Mouse (Mus musculus) frontal cortex, adult (tissue): Measurements from ENCODE around the gene Hdhd3.
A peak's percentile ranks its signal among the peaks of the same experiment; 100 is the strongest.

Experiments used
- ATAC-seq: cut with Nextera tagmentation; 2 replicates; pipeline ENCODE4 v1.9.2; 2017; ENCODE audit warnings: mild to moderate bottlenecking, moderate library complexity, mixed read lengths; ENCODE audit not compliant: low TSS enrichment

Hdhd3 gene

DNA sequence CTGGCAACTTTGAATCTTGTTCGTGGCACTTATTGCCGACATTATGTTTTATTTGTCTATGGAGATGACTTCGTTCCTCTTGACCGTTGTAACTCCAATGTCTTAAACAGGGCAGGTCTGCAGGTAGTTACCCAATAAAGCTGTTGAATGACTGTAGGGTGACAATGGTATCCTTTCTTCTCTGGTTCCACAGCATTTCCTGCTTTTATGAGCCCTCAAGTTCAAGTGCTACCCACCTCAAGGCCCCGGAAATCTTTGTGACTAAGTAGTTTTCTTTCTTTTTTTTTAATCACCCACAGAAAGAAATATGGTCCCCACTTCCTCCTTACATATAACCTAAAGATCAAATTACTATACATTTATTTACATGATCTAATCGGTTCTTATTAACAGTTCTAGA lies 27.5 kb downstream of the Hdhd3 start:
- no peak for ATAC-seq

GRCm38 (mm10) chr4:62475131-62475530 lies 28.1 kb downstream of the Hdhd3 start:
- ATAC-seq = no peak

GRCm38 (mm10) chr4:62472071-62472470 lies 31.2 kb downstream of the Hdhd3 start:
- peak; percentile 87 for ATAC-seq

DNA sequence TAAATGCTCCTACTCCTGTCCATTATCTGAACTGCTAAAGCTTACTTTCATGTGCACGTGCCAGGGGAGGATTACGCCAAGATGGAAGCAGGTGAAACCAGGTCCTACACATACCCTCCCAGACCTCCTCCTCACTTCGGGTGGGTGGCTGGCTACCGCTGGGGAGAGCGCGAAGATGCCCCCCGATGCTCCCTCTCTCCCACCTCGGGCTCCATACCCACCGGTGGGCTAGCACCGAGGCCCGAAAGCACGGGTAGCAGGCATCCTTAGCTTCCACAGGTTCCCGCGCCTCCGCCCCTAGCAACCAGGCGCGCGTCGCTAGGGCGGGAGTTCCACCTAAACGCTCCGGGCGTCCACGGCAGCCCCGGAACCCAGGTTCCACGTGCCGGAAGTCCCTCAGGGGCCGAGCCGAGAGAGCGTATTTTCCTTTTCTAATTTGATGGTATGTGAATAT lies 32.6 kb downstream of the Hdhd3 start, which contains the start of gene Wdr31:
Gene Wdr31, minus strand, starts transcription at position 299 of the 454 bp plus-strand sequence.
- peak; percentile 91 for ATAC-seq

DNA sequence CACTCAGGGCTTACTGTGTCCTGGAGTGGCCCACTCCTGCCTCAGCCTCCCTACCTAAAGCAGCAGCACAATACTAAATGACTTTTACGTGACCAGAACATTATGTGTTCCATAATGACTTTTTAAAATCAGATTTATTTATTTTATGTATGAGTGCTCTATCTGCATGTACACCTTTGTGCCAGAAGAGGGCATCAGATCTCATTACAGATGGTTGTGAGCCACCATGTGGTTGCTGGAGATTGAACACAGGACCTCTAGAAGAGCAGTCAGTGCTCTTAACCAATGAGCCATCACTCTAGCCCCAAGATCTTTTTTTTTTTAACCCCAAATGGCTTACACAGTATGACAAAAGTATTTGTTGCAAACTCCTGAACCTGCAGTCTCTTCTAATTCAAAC lies 35.1 kb downstream of the Hdhd3 start:
- no peak for ATAC-seq

GRCm38 (mm10) chr4:62463124-62463523 lies 40.1 kb downstream of the Hdhd3 start:
- no peak for ATAC-seq

DNA sequence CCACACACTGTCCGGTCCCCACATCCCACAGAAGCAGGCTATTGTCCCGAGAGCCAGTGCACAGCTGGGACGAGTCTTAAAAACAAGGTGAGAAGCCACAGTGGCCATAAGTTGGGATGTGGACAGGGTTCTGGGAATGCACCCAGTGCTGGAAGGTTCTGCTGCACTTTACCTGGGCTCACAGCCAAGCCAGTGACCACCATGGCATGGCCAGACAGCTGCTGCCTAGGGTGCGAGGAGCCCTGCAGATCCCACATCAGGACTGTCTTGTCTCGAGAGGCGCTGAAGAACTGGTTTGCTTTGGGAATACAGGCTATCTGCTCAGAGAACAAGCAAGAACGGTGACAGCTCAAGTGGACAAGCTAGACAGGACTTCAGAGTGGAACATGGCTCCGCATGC lies 42.9 kb downstream of the Hdhd3 start:
- no peak for ATAC-seq

DNA sequence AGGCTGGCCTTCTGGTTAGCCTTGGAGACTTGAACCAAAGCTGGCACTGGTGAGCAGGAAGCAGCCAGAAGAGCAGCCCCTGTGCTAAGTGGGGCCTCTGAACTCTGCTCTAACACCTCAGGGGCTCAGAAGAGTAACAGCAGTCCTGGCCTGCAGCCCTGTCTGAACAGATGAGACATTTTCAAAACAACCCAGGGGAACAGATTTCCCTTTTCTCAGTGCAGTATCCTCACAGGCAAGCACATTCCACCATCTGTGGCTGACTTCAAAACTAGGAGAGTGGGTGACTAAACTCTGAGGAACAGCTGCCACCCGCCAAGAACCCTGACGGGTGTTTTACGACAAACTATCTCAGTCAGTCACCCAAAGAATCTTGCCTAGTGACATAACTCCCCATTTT lies 44.2 kb downstream of the Hdhd3 start:
- peak; percentile 96 for ATAC-seq

DNA sequence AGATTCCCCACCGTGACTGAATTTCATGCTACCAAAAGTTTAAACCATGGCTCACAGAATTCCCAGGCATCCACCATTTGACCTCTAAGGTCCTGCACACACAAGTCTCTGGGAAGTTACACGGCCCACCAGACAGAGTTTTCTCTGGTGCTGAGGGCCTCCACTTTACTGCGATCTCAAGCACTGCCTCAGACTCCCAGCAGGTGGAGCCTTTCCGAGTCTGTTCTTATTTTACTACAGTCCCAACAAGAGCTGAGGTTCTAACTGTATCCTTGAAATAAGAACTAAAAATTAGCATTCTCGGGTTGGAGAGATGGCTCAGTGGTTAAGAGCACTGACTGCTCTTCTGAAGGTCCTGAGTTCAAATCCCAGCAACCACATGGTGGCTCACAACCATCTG lies 48.3 kb downstream of the Hdhd3 start:
- peak; percentile 82 for ATAC-seq
